Mouse (Mus musculus) brain, embryonic 14.5 days (tissue): Measurements from ENCODE around the gene Fkbp14.

ENCODE experiments used
- CTCF ChIP-seq: fragments of 200-500 bp; IDR thresholded peaks from 2 replicates; pipeline ENCODE4 v1.5.1; 2012; ENCODE audit warnings: inconsistent platforms, mild to moderate bottlenecking, moderate library complexity, borderline replicate concordance; ENCODE audit not compliant: insufficient read depth, insufficient read length; ENCODE audit errors: extremely low read depth
- POLR2A ChIP-seq: fragments of 200-500 bp; IDR thresholded peaks from 2 replicates; pipeline ENCODE4 v1.6.1; 2012; ENCODE audit warnings: mild to moderate bottlenecking, inconsistent platforms, borderline replicate concordance; ENCODE audit not compliant: poor library complexity, insufficient read depth, insufficient read length, severe bottlenecking; ENCODE audit errors: extremely low read depth

- TF ChIP-seq POLR2A, result no peak
- TF ChIP-seq CTCF, result no peak
Observed at GRCm38 (mm10) chr6:54586911-54587310, 10.2 kb downstream of the Fkbp14 start.
